ENCODE assay signal across 9 mouse cellular contexts in genomic region chr17:57010911-57011235, GRCm38 (mm10). TPM values are rescaled to one million over a fixed set of nuclear protein-coding genes. Genes with fewer than 3 reads are reported as not detected.
DNase-seq lines count a peak whose midpoint lies in the region; ATAC-seq and TF ChIP-seq lines count a peak whose summit lies in the region.
"Had no signal": no experiment of that assay in that cellular context is flagged by ENCODE, and none has a peak within 500 bp of the region (broad histone marks: within the 10 kb centered on the region; RNA-seq: fewer than 3 reads in every experiment).

No protein-coding gene starts in this region.

- peak overlapping the region; percentile 93 for H3ac ChIP-seq in C2C12 (ENCODE audit: control insufficient read depth, insufficient read length, low read depth)

- 1% methylated on average over 19 of the region's 19 CpGs for WGBS in forebrain, embryonic 12.5 days
- WGBS in liver, embryonic 14.5 days (ENCODE audit: insufficient replicate concordance): 0% methylated on average over 19 of the region's 19 CpGs

- H3K4me2 ChIP-seq in forebrain, embryonic 12.5 days: peak overlapping the region; percentile 88
- H3K4me2 ChIP-seq in liver, embryonic 14.5 days (ENCODE audit: low read depth): peak overlapping the region; percentile 90

- H3K9ac ChIP-seq in forebrain, embryonic 12.5 days: peak overlapping the region; percentile 81
- H3K9ac ChIP-seq in liver, embryonic 14.5 days (replicated peaks): peak overlapping the region; percentile 92

- DNase-seq in frontal cortex, adult 2 months (ENCODE audit: extremely low spot score in 1 of 2, low spot score in 1 of 2): no peak
- DNase-seq in liver, embryonic 14.5 days (ENCODE audit: low read depth in 3 of 3, low spot score in 3 of 3): no peak
- no peak for DNase-seq in cerebellum, adult 11-12 months
- no peak for DNase-seq in spleen, adult 12 weeks (ENCODE audit: low spot score)
- DNase-seq in embryo, embryonic 10.5 days (ENCODE audit: low spot score): no peak

- H3K27me3 ChIP-seq in C2C12 (ENCODE audit: control insufficient read depth, insufficient read depth, insufficient read length): no peaks in the 10 kb centered on the region
- no peaks in the 10 kb centered on the region for H3K27me3 ChIP-seq in forebrain, embryonic 12.5 days
- H3K27me3 ChIP-seq in liver, embryonic 14.5 days (ENCODE audit: control insufficient read depth, insufficient read depth, low read length): no peaks in the 10 kb centered on the region

- peaks cover 24% of the 10 kb centered on the region for H3K4me1 ChIP-seq in forebrain, embryonic 12.5 days
- H3K4me1 ChIP-seq in liver, embryonic 14.5 days (replicated peaks; ENCODE audit: control insufficient read depth in 2 of 2, insufficient read depth in 2 of 2, low read length in 1 of 2): peaks cover 17 to 19% of the 10 kb centered on the region in 2 experiments

- peaks cover 14% of the 10 kb centered on the region for H3K79me3 ChIP-seq in C2C12 (ENCODE audit: low read depth)

- H3K4me3 ChIP-seq in C2C12 (ENCODE audit: insufficient read depth, poor library complexity, severe bottlenecking): peak overlapping the region; percentile 89
- H3K4me3 ChIP-seq in forebrain, embryonic 12.5 days (replicated peaks): peak overlapping the region; percentile 72
- peak overlapping the region; percentile 73 to 93 for H3K4me3 ChIP-seq in liver, embryonic 14.5 days (ENCODE audit: insufficient read depth in 1 of 2, low read depth in 2 of 2, low read length in 2 of 2)

- peaks cover 25% of the 10 kb centered on the region for H3K79me2 ChIP-seq in C2C12 (ENCODE audit: control insufficient read depth, insufficient read depth)

- TF ChIP-seq CTCF in C2C12 (IDR thresholded peaks at IDR 0.05; ENCODE audit: control insufficient read depth, insufficient read depth, insufficient read length): no peak
- TF ChIP-seq CTCF in liver, embryonic 14.5 days (IDR thresholded peaks at IDR 0.05; ENCODE audit: low read depth): no peak

- peak; percentile 24; the same call in 1 of the 2 replicates for ATAC-seq in frontal cortex, adult (ENCODE audit: low TSS enrichment)
- peak; percentile 54 for ATAC-seq in forebrain, embryonic 12.5 days (ENCODE audit: low FRiP score)
- peak; percentile 56 for ATAC-seq in liver, embryonic 14.5 days (ENCODE audit: insufficient read depth)

- peak overlapping the region; percentile 51 for H3K27ac ChIP-seq in forebrain, embryonic 12.5 days
- H3K27ac ChIP-seq in liver, embryonic 14.5 days: peak overlapping the region; percentile 84

- H3K36me3 ChIP-seq in C2C12 (ENCODE audit: control insufficient read depth, insufficient read depth): peaks cover 35% of the 10 kb centered on the region
- peaks cover 36% of the 10 kb centered on the region for H3K36me3 ChIP-seq in forebrain, embryonic 12.5 days (replicated peaks)
- peaks cover 27% of the 10 kb centered on the region for H3K36me3 ChIP-seq in liver, embryonic 14.5 days (replicated peaks; ENCODE audit: control insufficient read depth, insufficient read depth, low read depth)

- no peak; the same call in 1 of the 2 replicates for TF ChIP-seq EP300 in liver, embryonic 14.5 days (IDR thresholded peaks at IDR 0.05; ENCODE audit: low read depth)

- no peaks in the 10 kb centered on the region for H3K9me3 ChIP-seq in forebrain, embryonic 12.5 days
- H3K9me3 ChIP-seq in liver, embryonic 14.5 days (ENCODE audit: control insufficient read depth, low read length): no peaks in the 10 kb centered on the region

TF ChIP-seq in C2C12, 6 proteins besides CTCF, POLR2A, EP300 and RAD21:
- no peak for TF ChIP-seq MAX (IDR thresholded peaks at IDR 0.05)
- TF ChIP-seq FOSL1 (IDR thresholded peaks at IDR 0.05; ENCODE audit: insufficient read depth, low read length, poor library complexity, severe bottlenecking): no peak
- no peak for TF ChIP-seq MYOG (IDR thresholded peaks at IDR 0.05; ENCODE audit: control insufficient read depth, extremely low read depth, insufficient read length)
- no peak for TF ChIP-seq MYOD1 (IDR thresholded peaks at IDR 0.05; ENCODE audit: control insufficient read depth, insufficient read length, low read depth)
- no peak for TF ChIP-seq USF1 (IDR thresholded peaks at IDR 0.05; ENCODE audit: low read depth)
- TF ChIP-seq CEBPB (IDR thresholded peaks at IDR 0.05; ENCODE audit: low read depth): no peak

RNA-seq across cellular contexts. Expression of gene Gtf2f1, which starts 0.2 kb away (rescaled TPM):
- 74.7 and 86.4 TPM in 2 replicates for polyA plus RNA-seq in frontal cortex, adult 2 months (2012; rRNA removed)
- polyA plus RNA-seq in C2C12 (2012; fragmentation: generic; extraction: Trizol): 76.8 TPM
- 80.9 and 81.8 TPM in 2 replicates for polyA plus RNA-seq in forebrain, embryonic 12.5 days (2016; fragmentation: Nextera tagmentation; extraction: Ambion mirVana)
- 31.6 and 56.5 TPM in 2 replicates for polyA plus RNA-seq in liver, embryonic 14.5 days (2012; rRNA removed)
- 47.3 and 51.3 TPM in 2 replicates for polyA plus RNA-seq in liver, embryonic 14.5 days (2014; fragmentation: Nextera tagmentation; extraction: Ambion mirVana)

RNA-seq across cellular contexts. Expression of gene Gm17949, which starts 0.4 kb away (rescaled TPM):
- polyA plus RNA-seq in frontal cortex, adult 2 months (2012; rRNA removed): 0.08 TPM in 1 of 2 replicates, not detected in the other
- polyA plus RNA-seq in C2C12 (2012; fragmentation: generic; extraction: Trizol): not detected
- 0.45 and 0.64 TPM in 2 replicates for polyA plus RNA-seq in forebrain, embryonic 12.5 days (2016; fragmentation: Nextera tagmentation; extraction: Ambion mirVana)
- not detected in 2 replicates for polyA plus RNA-seq in liver, embryonic 14.5 days (2012; rRNA removed)
- 0.15 TPM in 1 of 2 replicates, not detected in the other for polyA plus RNA-seq in liver, embryonic 14.5 days (2014; fragmentation: Nextera tagmentation; extraction: Ambion mirVana)
- polyA plus RNA-seq: large intestine, adult 2 months had no signal

RNA-seq across cellular contexts. Expression of gene Pspn, which starts 11.1 kb away (rescaled TPM):
- 0.44 TPM in 1 of 2 replicates, not detected in the other for polyA plus RNA-seq in frontal cortex, adult 2 months (2012; rRNA removed)
- polyA plus RNA-seq in C2C12 (2012; fragmentation: generic; extraction: Trizol): 0.63 TPM
- 0.61 TPM in 1 of 2 replicates, not detected in the other for polyA plus RNA-seq in forebrain, embryonic 12.5 days (2016; fragmentation: Nextera tagmentation; extraction: Ambion mirVana)
- polyA plus RNA-seq in liver, embryonic 14.5 days (2012; rRNA removed): not detected in 2 replicates
- not detected in 2 replicates for polyA plus RNA-seq in liver, embryonic 14.5 days (2014; fragmentation: Nextera tagmentation; extraction: Ambion mirVana)
- polyA plus RNA-seq: large intestine, adult 2 months had no signal

RNA-seq across cellular contexts. Expression of gene Alkbh7, which starts 13.7 kb away (rescaled TPM):
- 32.4 and 36.0 TPM in 2 replicates for polyA plus RNA-seq in frontal cortex, adult 2 months (2012; rRNA removed)
- polyA plus RNA-seq in C2C12 (2012; fragmentation: generic; extraction: Trizol): 24.1 TPM
- polyA plus RNA-seq in forebrain, embryonic 12.5 days (2016; fragmentation: Nextera tagmentation; extraction: Ambion mirVana): 30.0 and 34.9 TPM in 2 replicates
- polyA plus RNA-seq in liver, embryonic 14.5 days (2012; rRNA removed): 12.0 and 12.1 TPM in 2 replicates
- 15.4 and 19.4 TPM in 2 replicates for polyA plus RNA-seq in liver, embryonic 14.5 days (2014; fragmentation: Nextera tagmentation; extraction: Ambion mirVana)

RNA-seq across cellular contexts. Expression of gene Khsrp, which starts 20.4 kb away (rescaled TPM):
- polyA plus RNA-seq in frontal cortex, adult 2 months (2012; rRNA removed): 62.6 and 64.9 TPM in 2 replicates
- polyA plus RNA-seq in C2C12 (2012; fragmentation: generic; extraction: Trizol): 68.5 TPM
- 62.8 and 70.7 TPM in 2 replicates for polyA plus RNA-seq in forebrain, embryonic 12.5 days (2016; fragmentation: Nextera tagmentation; extraction: Ambion mirVana)
- 33.6 and 35.6 TPM in 2 replicates for polyA plus RNA-seq in liver, embryonic 14.5 days (2012; rRNA removed)
- polyA plus RNA-seq in liver, embryonic 14.5 days (2014; fragmentation: Nextera tagmentation; extraction: Ambion mirVana): 24.1 and 28.1 TPM in 2 replicates
